ENCODE assay signal across 8 mouse cellular contexts in the genomic region with DNA sequence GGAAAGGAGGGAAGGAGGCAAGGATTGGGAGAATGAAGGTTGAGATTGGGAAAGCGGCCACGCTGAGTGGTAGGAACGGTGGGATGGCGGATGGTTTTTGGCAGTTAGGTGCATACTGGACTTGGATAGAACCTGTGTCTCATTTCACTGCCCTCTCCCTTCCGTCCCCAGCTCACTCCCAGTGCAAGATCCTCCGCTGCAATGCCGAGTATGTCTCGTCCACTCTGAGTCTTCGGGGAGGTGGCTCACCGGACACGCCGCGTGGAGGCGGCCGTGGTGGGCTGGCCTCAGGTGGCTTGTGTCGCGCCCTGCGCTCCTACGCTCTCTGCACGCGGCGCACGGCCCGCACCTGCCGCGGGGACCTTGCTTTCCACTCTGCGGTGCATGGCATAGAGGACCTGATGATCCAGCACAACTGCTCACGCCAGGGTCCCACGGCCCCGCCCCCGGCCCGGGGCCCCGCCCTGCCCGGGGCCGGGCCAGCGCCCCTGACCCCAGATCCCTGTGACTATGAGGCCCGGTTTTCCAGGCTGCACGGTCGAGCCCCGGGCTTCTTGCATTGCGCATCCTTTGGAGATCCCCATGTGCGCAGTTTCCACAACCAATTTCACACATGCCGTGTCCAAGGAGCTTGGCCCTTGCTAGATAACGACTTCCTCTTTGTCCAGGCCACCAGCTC. TPM values are rescaled to one million over a fixed set of nuclear protein-coding genes. Genes with fewer than 3 reads are reported as not detected.
DNase-seq lines count a peak whose midpoint lies in the region; ATAC-seq and TF ChIP-seq lines count a peak whose summit lies in the region.

No protein-coding gene starts in this region.

- H3K4me2 ChIP-seq in forebrain, embryonic 15.5 days (replicated peaks), result peak overlapping the region; percentile 81
- H3K4me2 ChIP-seq in liver, embryonic 12.5 days, result peak overlapping the region; percentile 64
- peak overlapping the region; percentile 52 for H3K4me2 ChIP-seq in stomach, postnatal 0 days (replicated peaks; ENCODE audit: low read depth)

- no peaks in the 10 kb centered on the region for H3K9me3 ChIP-seq in forebrain, embryonic 15.5 days
- no peaks in the 10 kb centered on the region for H3K9me3 ChIP-seq in liver, embryonic 12.5 days (replicated peaks)
- no peaks in the 10 kb centered on the region for H3K9me3 ChIP-seq in stomach, postnatal 0 days (ENCODE audit: control insufficient read depth, low read length)

- H3K36me3 ChIP-seq in forebrain, embryonic 15.5 days, result no peaks in the 10 kb centered on the region
- no peaks in the 10 kb centered on the region for H3K36me3 ChIP-seq in liver, embryonic 12.5 days
- no peaks in the 10 kb centered on the region for H3K36me3 ChIP-seq in stomach, postnatal 0 days (ENCODE audit: control insufficient read depth, insufficient read depth, low read length)

- peak; percentile 38; the same call in 1 of the 2 replicates for ATAC-seq in forebrain, embryonic 15.5 days (replicated peaks)
- ATAC-seq in liver, embryonic 12.5 days, result no peak
- ATAC-seq in stomach, postnatal 0 days (ENCODE audit: low FRiP score, low TSS enrichment), result peak; percentile 52

- TF ChIP-seq CTCF in stomach, postnatal 0 days (IDR thresholded peaks at IDR 0.05; ENCODE audit: low read depth), result no peak

- H3K4me1 ChIP-seq in forebrain, embryonic 15.5 days, result peaks cover 7% of the 10 kb centered on the region
- no peaks in the 10 kb centered on the region; the same call in none of the 2 replicates for H3K4me1 ChIP-seq in liver, embryonic 12.5 days
- 0 out of 2 replicates have a peak, but pooled peaks cover 3% of the 10 kb centered on the region for H3K4me1 ChIP-seq in stomach, postnatal 0 days (replicated peaks; ENCODE audit: control insufficient read depth, insufficient read depth)

- TF ChIP-seq EP300 in stomach, postnatal 0 days (optimal IDR thresholded peaks at IDR 0.05), result no peak

- H3K27ac ChIP-seq in forebrain, embryonic 15.5 days (replicated peaks), result no peak overlapping the region
- no peak overlapping the region for H3K27ac ChIP-seq in liver, embryonic 12.5 days
- no peak overlapping the region for H3K27ac ChIP-seq in stomach, postnatal 0 days (replicated peaks)

- H3K4me3 ChIP-seq in forebrain, embryonic 15.5 days, result peak overlapping the region; percentile 44
- peak overlapping the region; percentile 40 for H3K4me3 ChIP-seq in liver, embryonic 12.5 days
- H3K4me3 ChIP-seq in stomach, postnatal 0 days (ENCODE audit: low read depth, low read length), result peak overlapping the region; percentile 27

- peak overlapping the region; percentile 45 for H3K9ac ChIP-seq in forebrain, embryonic 15.5 days (replicated peaks)
- no peak overlapping the region for H3K9ac ChIP-seq in liver, embryonic 12.5 days
- H3K9ac ChIP-seq in stomach, postnatal 0 days (ENCODE audit: low read length), result no peak overlapping the region

- peak; percentile 13 for DNase-seq in right cerebral cortex, postnatal 25 days
- no peak for DNase-seq in right cerebral cortex, adult 18-20 months
- no peak for DNase-seq in stomach, postnatal 0 days (ENCODE audit: low spot score)
- DNase-seq in frontal cortex, postnatal 10 days (ENCODE audit: low spot score in 2 of 2), result no peak
- DNase-seq in adrenal gland, adult (ENCODE audit: inconsistent age in 2 of 2, low spot score in 1 of 2), result no peak
- no peak for DNase-seq in B cell, adult 2 months

- H3K27me3 ChIP-seq in forebrain, embryonic 15.5 days, result peaks cover 20% of the 10 kb centered on the region
- H3K27me3 ChIP-seq in liver, embryonic 12.5 days (replicated peaks), result peaks cover 78% of the 10 kb centered on the region
- peaks cover 6% of the 10 kb centered on the region; the same call in 1 of the 2 replicates for H3K27me3 ChIP-seq in stomach, postnatal 0 days (ENCODE audit: control insufficient read depth, insufficient read depth, low read length)

- 3% methylated on average over 44 of the region's 44 CpGs for WGBS in forebrain, embryonic 15.5 days
- 4% methylated on average over 44 of the region's 44 CpGs for WGBS in liver, embryonic 12.5 days (ENCODE audit: insufficient replicate concordance)
- whole genome bisulfite sequencing in stomach, postnatal 0 days, result 6% methylated on average over 34 of the region's 44 CpGs

RNA-seq across cellular contexts. Expression of a gene that starts 2.0 kb away (rescaled TPM):
- polyA plus RNA-seq in forebrain, embryonic 15.5 days (2015; fragmentation: Nextera tagmentation; extraction: Ambion mirVana), result 0.43 and 0.82 TPM in 2 replicates
- polyA plus RNA-seq in liver, embryonic 12.5 days (2016; fragmentation: Nextera tagmentation; extraction: Ambion mirVana), result 0.68 and 0.98 TPM in 2 replicates
- polyA plus RNA-seq in stomach, postnatal 0 days (2015; fragmentation: Nextera tagmentation; extraction: Ambion mirVana), result 0.10 and 0.28 TPM in 2 replicates

RNA-seq across cellular contexts. Expression of a gene that starts 30.8 kb away (rescaled TPM):
- 68.4 and 69.3 TPM in 2 replicates for polyA plus RNA-seq in forebrain, embryonic 15.5 days (2015; fragmentation: Nextera tagmentation; extraction: Ambion mirVana)
- 28.6 and 29.9 TPM in 2 replicates for polyA plus RNA-seq in liver, embryonic 12.5 days (2016; fragmentation: Nextera tagmentation; extraction: Ambion mirVana)
- polyA plus RNA-seq in stomach, postnatal 0 days (2015; fragmentation: Nextera tagmentation; extraction: Ambion mirVana), result 273 and 276 TPM in 2 replicates

RNA-seq across cellular contexts. Expression of a gene that starts 49.8 kb away (rescaled TPM):
- 0.92 and 2.0 TPM in 2 replicates for polyA plus RNA-seq in forebrain, embryonic 15.5 days (2015; fragmentation: Nextera tagmentation; extraction: Ambion mirVana)
- polyA plus RNA-seq in liver, embryonic 12.5 days (2016; fragmentation: Nextera tagmentation; extraction: Ambion mirVana), result 0.24 and 0.26 TPM in 2 replicates
- polyA plus RNA-seq in stomach, postnatal 0 days (2015; fragmentation: Nextera tagmentation; extraction: Ambion mirVana), result 0.18 and 0.46 TPM in 2 replicates
